Mouse (Mus musculus): Measurements from ENCODE around the gene Hmgb3. TPM values are rescaled to one million over a fixed set of nuclear protein-coding genes. Genes with fewer than 3 reads are reported as not detected.

Gene Hmgb3
- total and polyA plus RNA-seq, 2 experiments from 2014 or later, result 181 to 460 TPM

GRCm38 (mm10) chrX:71545163-71545562 is 10.6 kb upstream of the Hmgb3 start:
- H3K27me3 ChIP-seq (ENCODE audit: insufficient read depth, low read length), result no peaks in the 10 kb centered on the region
- ATAC-seq, result no peak
- no peak overlapping the region for H3K27ac ChIP-seq (ENCODE audit: low read depth, low read length)
- no peaks in the 10 kb centered on the region; the same call in 1 of the 2 replicates for H3K4me1 ChIP-seq (ENCODE audit: insufficient read depth)
- no peak for DNase-seq
- no peak overlapping the region for H3K9ac ChIP-seq
- no peak overlapping the region for H3K4me2 ChIP-seq (ENCODE audit: low read depth)
- no peaks in the 10 kb centered on the region for H3K9me3 ChIP-seq (ENCODE audit: low read length)
- no peak for TF ChIP-seq CTCF (IDR thresholded peaks at IDR 0.05; ENCODE audit: low read depth)
- no peaks in the 10 kb centered on the region for H3K36me3 ChIP-seq (ENCODE audit: insufficient read depth)
- 73% methylated on average over 2 of the region's 2 CpGs for WGBS
- H3K4me3 ChIP-seq (ENCODE audit: low read depth, low read length), result no peak overlapping the region

GRCm38 (mm10) chrX:71556115-71556941 is 610 bp downstream of the Hmgb3 start:
- ATAC-seq, result peak; percentile 57
- 32% methylated on average over 62 of the region's 112 CpGs for WGBS
- H3K4me1 ChIP-seq (ENCODE audit: insufficient read depth), result no peaks in the 10 kb centered on the region
- peak overlapping the region; percentile 61 for H3K4me3 ChIP-seq (ENCODE audit: low read depth, low read length)
- no peak for TF ChIP-seq CTCF (IDR thresholded peaks at IDR 0.05; ENCODE audit: low read depth)
- no peaks in the 10 kb centered on the region for H3K27me3 ChIP-seq (ENCODE audit: insufficient read depth, low read length)
- H3K36me3 ChIP-seq (ENCODE audit: insufficient read depth), result 0 out of 2 replicates have a peak, but pooled peaks cover 5% of the 10 kb centered on the region
- peak overlapping the region; percentile 95 for H3K27ac ChIP-seq (ENCODE audit: low read depth, low read length)
- peak overlapping the region; percentile 61 for H3K4me2 ChIP-seq (ENCODE audit: low read depth)
- peak overlapping the region; percentile 83 for H3K9ac ChIP-seq
- H3K9me3 ChIP-seq (ENCODE audit: low read length), result no peaks in the 10 kb centered on the region
- peak; percentile 38 for DNase-seq

DNA sequence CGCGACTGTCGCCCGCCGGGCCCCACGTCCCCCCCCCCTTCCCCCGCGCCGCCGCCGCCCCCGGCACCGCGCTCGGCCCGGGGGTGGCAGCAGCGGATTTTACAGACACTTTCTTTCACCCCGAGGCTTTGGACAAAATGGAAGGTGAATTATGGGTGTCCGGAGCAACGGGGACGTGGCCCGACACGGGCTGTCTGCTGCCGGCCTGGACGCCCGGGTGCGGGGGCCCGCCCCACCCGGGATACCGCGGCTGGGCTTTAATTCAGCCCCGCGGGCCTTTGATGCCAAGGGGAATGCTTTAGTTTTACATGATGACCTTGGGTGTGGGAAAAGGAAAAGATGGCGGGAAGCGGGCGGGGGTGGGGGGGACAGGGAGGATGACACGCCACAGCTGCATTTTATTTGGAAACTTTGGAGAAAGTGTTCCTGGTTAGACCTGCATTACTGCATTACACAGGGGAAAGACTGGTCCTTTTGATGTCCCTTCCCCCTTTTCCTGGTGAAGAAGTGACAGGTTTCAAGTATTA is 1.3 kb downstream of the Hmgb3 start:
- no peaks in the 10 kb centered on the region for H3K4me1 ChIP-seq (ENCODE audit: insufficient read depth)
- H3K9me3 ChIP-seq (ENCODE audit: low read length), result no peaks in the 10 kb centered on the region
- peak overlapping the region; percentile 83 for H3K9ac ChIP-seq
- H3K27me3 ChIP-seq (ENCODE audit: insufficient read depth, low read length), result no peaks in the 10 kb centered on the region
- peak overlapping the region; percentile 61 for H3K4me2 ChIP-seq (ENCODE audit: low read depth)
- H3K27ac ChIP-seq (ENCODE audit: low read depth, low read length), result peak overlapping the region; percentile 95
- 34% methylated on average over 27 of the region's 37 CpGs for whole genome bisulfite sequencing
- no peak for ATAC-seq
- 0 out of 2 replicates have a peak, but pooled peaks cover 9% of the 10 kb centered on the region for H3K36me3 ChIP-seq (ENCODE audit: insufficient read depth)
- no peak for DNase-seq
- peak overlapping the region; percentile 61 for H3K4me3 ChIP-seq (ENCODE audit: low read depth, low read length)
- TF ChIP-seq CTCF (IDR thresholded peaks at IDR 0.05; ENCODE audit: low read depth), result no peak

GRCm38 (mm10) chrX:71559336-71559735 is 3.6 kb downstream of the Hmgb3 start:
- Histone ChIP-seq H3K9ac (no peak overlapping the region), H3K4me2 (ENCODE audit: low read depth) (no peak overlapping the region), H3K9me3 (ENCODE audit: low read length) (no peaks in the 10 kb centered on the region), H3K27ac (ENCODE audit: low read depth, low read length) (no peak overlapping the region), H3K4me1 (ENCODE audit: insufficient read depth) (no peaks in the 10 kb centered on the region), H3K36me3 (ENCODE audit: insufficient read depth) (0 out of 2 replicates have a peak, but pooled peaks cover 9% of the 10 kb centered on the region), H3K27me3 (ENCODE audit: insufficient read depth, low read length) (no peaks in the 10 kb centered on the region), H3K4me3 (ENCODE audit: low read depth, low read length) (no peak overlapping the region)
- TF ChIP-seq CTCF (IDR thresholded peaks at IDR 0.05; ENCODE audit: low read depth), result no peak
- no peak for DNase-seq
- 77% methylated on average over 2 of the region's 2 CpGs for WGBS
- no peak for ATAC-seq

DNA sequence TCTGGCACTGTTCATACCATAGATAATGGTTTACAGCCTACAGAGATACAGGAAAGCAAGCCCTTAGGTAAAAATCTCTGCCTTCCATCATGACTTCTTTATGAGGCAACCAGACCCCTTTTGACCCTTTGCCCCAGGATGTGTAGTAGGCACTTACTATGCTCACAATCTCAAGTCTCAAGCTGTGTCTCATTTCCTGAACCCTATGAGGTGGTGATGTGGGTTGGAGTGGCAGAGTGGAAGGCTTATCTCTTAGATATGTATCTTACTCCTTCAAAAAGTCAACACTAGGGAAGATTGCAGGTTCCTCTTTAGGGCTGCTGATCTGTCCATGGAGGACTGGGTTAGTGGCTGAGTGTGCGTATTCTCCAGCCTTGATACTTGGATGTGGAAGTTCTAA is 5.1 kb downstream of the Hmgb3 start:
- 0 out of 2 replicates have a peak, but pooled peaks cover 9% of the 10 kb centered on the region for H3K36me3 ChIP-seq (ENCODE audit: insufficient read depth)
- ATAC-seq, result no peak
- no peak for DNase-seq
- no peak overlapping the region for H3K27ac ChIP-seq (ENCODE audit: low read depth, low read length)
- H3K4me2 ChIP-seq (ENCODE audit: low read depth), result no peak overlapping the region
- no peak overlapping the region for H3K9ac ChIP-seq
- H3K27me3 ChIP-seq (ENCODE audit: insufficient read depth, low read length), result no peaks in the 10 kb centered on the region
- WGBS, result 90% methylated on average over 1 of the region's 1 CpGs
- H3K4me3 ChIP-seq (ENCODE audit: low read depth, low read length), result no peak overlapping the region
- H3K4me1 ChIP-seq (ENCODE audit: insufficient read depth), result no peaks in the 10 kb centered on the region
- no peaks in the 10 kb centered on the region for H3K9me3 ChIP-seq (ENCODE audit: low read length)
- TF ChIP-seq CTCF (IDR thresholded peaks at IDR 0.05; ENCODE audit: low read depth), result no peak

- Histone ChIP-seq H3K4me3 (ENCODE audit: low read depth, low read length) (no peak overlapping the region), H3K4me2 (ENCODE audit: low read depth) (no peak overlapping the region), H3K9ac (no peak overlapping the region), H3K36me3 (ENCODE audit: insufficient read depth) (no peaks in the 10 kb centered on the region), H3K9me3 (ENCODE audit: low read length) (no peaks in the 10 kb centered on the region), H3K4me1 (ENCODE audit: insufficient read depth) (no peaks in the 10 kb centered on the region), H3K27me3 (ENCODE audit: insufficient read depth, low read length) (no peaks in the 10 kb centered on the region), H3K27ac (ENCODE audit: low read depth, low read length) (no peak overlapping the region)
- no peak for TF ChIP-seq CTCF (IDR thresholded peaks at IDR 0.05; ENCODE audit: low read depth)
- ATAC-seq, result no peak
- WGBS, result 76% methylated on average over 3 of the region's 3 CpGs
- no peak for DNase-seq
Observed at GRCm38 (mm10) chrX:71573132-71573900, 17.6 kb downstream of the Hmgb3 start.
